Mouse (Mus musculus) intestine, embryonic 15.5 days (tissue): ENCODE measurements around the gene Plppr2. TPM values are rescaled to one million over a fixed set of nuclear protein-coding genes. Genes with fewer than 3 reads are reported as not detected.

ENCODE experiments used
- ATAC-seq: fragments of 200-750 bp; cut with Nextera tagmentation; 2 replicates; pipeline ENCODE4 v1.8.0; 2017; ENCODE audit warnings: moderate TSS enrichment, moderate library complexity
- H3K27ac ChIP-seq: fragments of 300-500 bp; sonication (generic); 2 replicates; pipeline ENCODE4 v1.5.1; 2015; ENCODE audit warnings: mild to moderate bottlenecking, inconsistent platforms
- H3K27me3 ChIP-seq: fragments of 300-500 bp; sonication (generic); replicated peaks from 2 replicates; pipeline ENCODE4 v1.6.1; 2015; ENCODE audit warnings: inconsistent platforms
- H3K36me3 ChIP-seq: fragments of 300-500 bp; sonication (generic); 2 replicates; pipeline ENCODE4 v1.6.1; 2015; ENCODE audit warnings: inconsistent platforms
- H3K4me1 ChIP-seq: fragments of 300-500 bp; sonication (generic); replicated peaks from 2 replicates; pipeline ENCODE4 v1.6.1; 2015; ENCODE audit warnings: inconsistent platforms
- H3K4me2 ChIP-seq: fragments of 300-500 bp; sonication (generic); replicated peaks from 2 replicates; pipeline ENCODE4 v1.6.1; 2015; ENCODE audit warnings: mild to moderate bottlenecking, inconsistent platforms
- H3K4me3 ChIP-seq: fragments of 300-500 bp; sonication (generic); replicated peaks from 2 replicates; pipeline ENCODE4 v1.5.1; 2015; ENCODE audit warnings: inconsistent platforms
- H3K9ac ChIP-seq: fragments of 300-500 bp; sonication (generic); 2 replicates; pipeline ENCODE4 v1.6.1; 2015; ENCODE audit warnings: inconsistent platforms
- H3K9me3 ChIP-seq: fragments of 300-500 bp; sonication (generic); 2 replicates; pipeline ENCODE4 v1.6.1; 2016; ENCODE audit warnings: inconsistent platforms
- WGBS: fragments of 180-500 bp; shearing (Covaris S2); methylation state at CpG from one replicate; pipeline ENCODE4 v1.1.7; 2015; 5-methylcytosine and 5-hydroxymethylcytosine counted together
- polyA plus RNA-seq: library from polyadenylated mRNA; unstranded; fragments of >200 nt; fragmentation: Nextera tagmentation; extraction: Ambion mirVana; gene quantifications from 2 replicates; pipeline ENCODE4 v1.2.1, GENCODE M21; 2015

Gene Plppr2
- polyA plus RNA-seq, 1 experiment from 2014 or later = 7.0 TPM

DNA sequence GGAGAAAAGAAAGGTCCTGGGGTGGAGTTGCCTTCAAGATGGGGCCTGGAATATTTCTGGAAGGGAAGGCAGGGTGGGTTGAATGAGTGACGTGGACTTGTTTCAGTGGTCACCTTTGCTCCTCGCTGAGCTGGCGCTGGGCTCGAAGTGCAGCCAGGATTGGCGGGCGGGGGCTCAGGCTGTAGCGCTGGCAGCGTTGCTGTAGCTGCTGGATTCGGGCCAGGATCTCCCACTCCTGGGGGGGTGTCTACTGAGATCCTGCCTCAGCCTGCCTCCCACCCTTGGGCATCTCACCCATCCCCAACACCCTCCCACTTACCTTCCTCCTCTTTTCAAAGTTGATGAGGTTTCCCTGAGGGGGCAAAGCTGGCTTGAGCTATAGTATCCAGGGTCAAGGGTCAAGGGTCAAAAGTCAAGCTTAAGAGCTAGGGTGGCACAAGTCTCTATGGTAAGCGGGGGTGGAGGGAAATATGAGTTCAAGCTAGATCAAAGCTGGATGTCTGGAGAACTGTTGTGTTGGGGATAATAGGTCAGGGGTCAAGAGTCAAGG, 39.9 kb downstream of the Plppr2 start:
- Histone ChIP-seq H3K4me1 (no peaks in the 10 kb centered on the region), H3K4me3 (no peak overlapping the region), H3K27me3 (no peaks in the 10 kb centered on the region), H3K27ac (no peak overlapping the region), H3K4me2 (no peak overlapping the region), H3K9me3 (no peaks in the 10 kb centered on the region), H3K36me3 (no peaks in the 10 kb centered on the region), H3K9ac (no peak overlapping the region)
- ATAC-seq = no peak
- WGBS = 80% methylated on average over 10 of the region's 10 CpGs

DNA sequence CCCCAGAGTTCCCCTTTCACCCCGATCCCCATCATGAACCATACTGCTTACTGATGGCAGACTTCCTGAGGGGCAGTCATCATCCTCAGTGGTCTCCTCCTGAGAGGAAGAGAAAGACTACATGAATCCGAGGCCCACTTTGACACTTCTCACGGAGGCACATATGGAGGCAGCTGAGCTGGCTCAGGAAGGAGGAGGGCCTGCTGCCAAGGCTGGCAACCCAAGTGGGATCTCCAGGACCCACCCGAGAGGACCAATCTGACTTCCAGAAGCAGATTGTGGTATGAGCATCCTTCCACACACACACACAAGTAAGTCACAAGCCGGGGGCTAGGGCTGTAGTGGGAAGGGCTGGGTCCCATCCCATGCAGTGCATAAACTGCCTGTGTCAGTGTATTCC, 40.5 kb downstream of the Plppr2 start:
- H3K36me3 ChIP-seq = no peaks in the 10 kb centered on the region
- H3K4me3 ChIP-seq = no peak overlapping the region
- 92% methylated on average over 5 of the region's 5 CpGs for WGBS
- no peaks in the 10 kb centered on the region for H3K4me1 ChIP-seq
- H3K27ac ChIP-seq = no peak overlapping the region
- no peaks in the 10 kb centered on the region for H3K9me3 ChIP-seq
- no peak for ATAC-seq
- no peak overlapping the region for H3K4me2 ChIP-seq
- no peaks in the 10 kb centered on the region for H3K27me3 ChIP-seq
- H3K9ac ChIP-seq = no peak overlapping the region

DNA sequence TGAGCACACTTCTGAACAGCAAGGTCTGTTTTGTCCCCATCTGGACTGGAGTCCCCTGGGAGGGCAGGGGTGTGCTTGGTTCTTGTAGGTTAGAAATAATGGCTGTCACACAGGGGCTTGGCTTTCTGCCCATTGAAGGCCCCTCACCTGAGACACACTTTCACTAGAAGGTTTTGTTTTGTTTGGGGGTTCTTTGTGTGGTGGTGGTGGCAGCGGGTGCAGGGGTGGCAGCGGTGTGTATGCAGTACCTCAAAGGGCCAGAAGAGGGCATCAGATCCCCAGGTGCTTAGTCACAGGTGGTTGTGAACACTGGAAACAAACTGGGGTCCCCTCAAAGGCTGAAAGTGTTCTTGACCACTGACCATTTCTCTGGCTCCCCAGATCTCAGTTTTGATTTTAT, 41.1 kb downstream of the Plppr2 start:
- no peaks in the 10 kb centered on the region for H3K9me3 ChIP-seq
- no peaks in the 10 kb centered on the region for H3K36me3 ChIP-seq
- H3K9ac ChIP-seq = no peak overlapping the region
- 29% methylated on average over 2 of the region's 2 CpGs for WGBS
- H3K4me2 ChIP-seq = no peak overlapping the region
- no peaks in the 10 kb centered on the region for H3K27me3 ChIP-seq
- ATAC-seq = no peak
- no peak overlapping the region for H3K4me3 ChIP-seq
- H3K4me1 ChIP-seq = no peaks in the 10 kb centered on the region
- H3K27ac ChIP-seq = no peak overlapping the region

DNA sequence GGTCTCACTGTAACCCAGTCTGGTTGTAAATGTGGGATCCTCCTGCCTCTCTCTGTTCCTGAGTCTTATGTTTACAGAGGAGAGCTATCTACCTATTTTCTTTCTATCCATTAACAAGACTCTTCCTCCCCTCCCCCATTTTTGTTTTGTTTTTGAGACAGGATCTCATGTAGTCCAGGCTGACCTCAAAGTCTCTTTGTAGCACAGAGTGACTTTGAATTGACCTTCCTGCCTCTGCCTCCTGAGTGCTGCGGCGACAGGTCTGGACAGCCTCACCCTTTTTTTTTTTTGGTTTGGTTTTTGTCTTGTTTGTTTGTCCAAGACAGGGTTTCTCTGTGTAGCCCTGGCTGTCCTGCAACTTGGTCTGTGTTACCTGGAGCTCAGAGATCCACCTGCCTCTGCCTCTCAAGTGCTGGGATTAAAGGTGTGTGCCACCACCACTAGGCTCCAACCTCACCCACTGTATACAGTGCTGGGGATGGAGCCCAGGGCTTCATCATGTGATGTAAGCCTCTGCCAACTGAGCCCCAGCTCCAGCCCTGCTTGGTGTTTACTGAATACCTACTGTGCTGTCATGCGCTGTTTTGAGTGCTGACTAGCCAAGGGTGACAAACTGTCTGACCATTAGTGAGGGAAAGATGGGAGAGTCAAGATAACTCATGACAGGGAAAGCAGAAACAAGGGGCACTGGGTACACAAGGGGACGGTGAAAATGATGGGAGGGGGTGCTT, 41.7 kb downstream of the Plppr2 start:
- H3K4me3 ChIP-seq = no peak overlapping the region
- H3K4me1 ChIP-seq = no peaks in the 10 kb centered on the region
- H3K36me3 ChIP-seq = no peaks in the 10 kb centered on the region
- WGBS = 87% methylated on average over 4 of the region's 4 CpGs
- H3K4me2 ChIP-seq = no peak overlapping the region
- H3K27me3 ChIP-seq = no peaks in the 10 kb centered on the region
- H3K27ac ChIP-seq = no peak overlapping the region
- no peak for ATAC-seq
- H3K9me3 ChIP-seq = no peaks in the 10 kb centered on the region
- H3K9ac ChIP-seq = no peak overlapping the region

DNA sequence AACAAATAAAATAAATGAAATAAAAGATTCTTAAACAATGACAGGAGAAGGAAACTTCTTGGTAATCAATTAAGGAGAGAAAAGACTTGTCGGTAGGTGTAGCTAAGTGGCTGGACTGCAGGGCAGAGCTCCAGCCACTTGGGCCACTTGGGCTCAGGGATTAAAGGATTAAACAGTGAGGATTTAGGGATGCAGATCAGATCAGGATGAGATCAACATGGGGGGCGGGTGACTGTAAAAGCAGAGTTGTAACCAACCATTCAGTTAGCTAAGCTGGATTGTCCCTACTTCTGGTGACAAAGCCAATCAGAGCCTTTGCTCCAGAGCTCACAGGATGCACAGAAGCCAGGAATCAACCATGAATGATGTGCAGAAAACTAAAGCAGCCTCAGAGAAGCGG, 47.1 kb downstream of the Plppr2 start:
- no peak for ATAC-seq
- no peak overlapping the region for H3K4me3 ChIP-seq

DNA sequence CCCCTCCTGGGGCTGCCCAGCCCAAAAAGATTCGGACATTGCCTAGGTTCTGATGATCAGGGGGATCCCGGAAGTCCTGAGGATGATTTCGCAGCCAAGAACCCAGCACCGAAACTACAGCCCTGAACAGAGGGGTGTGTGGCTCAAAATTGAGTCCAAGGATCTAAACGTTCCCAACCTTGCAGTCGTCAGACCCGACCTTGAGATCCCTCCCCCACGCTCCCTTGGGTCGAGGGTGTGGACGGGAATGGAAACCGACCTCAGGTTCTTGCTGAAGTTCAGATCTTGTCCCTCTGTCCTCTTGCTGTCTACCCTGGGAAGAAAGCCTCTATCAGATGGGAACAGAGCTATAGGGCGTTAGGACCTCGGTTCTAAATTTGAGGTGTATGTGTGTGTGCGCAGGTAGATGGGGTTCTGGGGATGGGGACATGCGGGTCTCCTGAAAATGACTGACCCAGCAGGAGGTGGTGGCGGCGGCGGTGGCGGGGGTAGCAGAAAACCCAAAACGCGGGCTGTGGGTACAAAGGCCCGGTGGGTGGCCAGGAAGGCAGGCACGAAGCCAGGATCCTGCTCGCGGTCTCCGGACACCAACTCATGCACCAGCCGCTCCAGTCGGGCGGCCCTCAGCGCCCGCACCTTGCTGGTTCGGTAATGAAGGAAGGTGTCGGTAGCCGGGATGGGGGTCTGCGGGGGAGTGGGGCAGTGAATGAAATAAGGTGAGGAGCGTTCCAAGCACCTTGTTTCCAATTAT, 50.9 kb downstream of the Plppr2 start:
- WGBS = 10% methylated on average over 36 of the region's 36 CpGs
- Histone ChIP-seq H3K9me3 (no peaks in the 10 kb centered on the region), H3K27ac (no peak overlapping the region), H3K36me3 (no peaks in the 10 kb centered on the region), H3K4me1 (peaks cover 24% of the 10 kb centered on the region), H3K27me3 (peaks cover 60% of the 10 kb centered on the region), H3K4me3 (peak overlapping the region; percentile 40), H3K9ac (no peak overlapping the region), H3K4me2 (peak overlapping the region; percentile 77)
- ATAC-seq = no peak

More for the DNA sequence above, 47.1 kb downstream of the Plppr2 start:
- H3K4me2 ChIP-seq = no peak overlapping the region
- H3K27me3 ChIP-seq = peaks cover 25% of the 10 kb centered on the region
- H3K36me3 ChIP-seq = no peaks in the 10 kb centered on the region
- no peaks in the 10 kb centered on the region for H3K9me3 ChIP-seq
- 44% methylated on average over 3 of the region's 3 CpGs for WGBS
- H3K27ac ChIP-seq = no peak overlapping the region
- peaks cover 11% of the 10 kb centered on the region for H3K4me1 ChIP-seq
- no peak overlapping the region for H3K9ac ChIP-seq

- peak overlapping the region; percentile 77 for H3K4me2 ChIP-seq
- 2% methylated on average over 32 of the region's 32 CpGs for WGBS
- peak; percentile 48 for ATAC-seq
- H3K27me3 ChIP-seq = peaks cover 63% of the 10 kb centered on the region
- H3K4me3 ChIP-seq = peak overlapping the region; percentile 40
- H3K9ac ChIP-seq = peak overlapping the region; percentile 47
- no peaks in the 10 kb centered on the region for H3K36me3 ChIP-seq
- H3K9me3 ChIP-seq = no peaks in the 10 kb centered on the region
- no peak overlapping the region for H3K27ac ChIP-seq
- peaks cover 24% of the 10 kb centered on the region for H3K4me1 ChIP-seq
Observed at GRCm38 (mm10) chr9:21988421-21989101, 51.7 kb downstream of the Plppr2 start.

- Histone ChIP-seq H3K9me3 (no peaks in the 10 kb centered on the region), H3K4me2 (peak within 1 kb of the TSS; percentile 77), H3K36me3 (no peaks in the 10 kb centered on the region), H3K4me1 (peaks cover 24% of the 10 kb centered on the region), H3K4me3 (peak within 1 kb of the TSS; percentile 40), H3K9ac (peak within 1 kb of the TSS; percentile 47), H3K27me3 (peaks cover 63% of the 10 kb centered on the region), H3K27ac (no peak within 1 kb of the TSS)
- WGBS = 1% methylated on average over 42 of the region's 42 CpGs
- peak; percentile 67 for ATAC-seq
Observed at GRCm38 (mm10) chr9:21989230-21990110, 52.6 kb downstream of the Plppr2 start, which contains the start of gene Rgl3. Rgl3 (minus strand) TSS chr9:21989446.

GRCm38 (mm10) chr9:21992227-21992626, 55.4 kb downstream of the Plppr2 start:
- H3K9me3 ChIP-seq = no peaks in the 10 kb centered on the region
- H3K4me2 ChIP-seq = no peak overlapping the region
- H3K36me3 ChIP-seq = no peaks in the 10 kb centered on the region
- no peak for ATAC-seq
- H3K9ac ChIP-seq = no peak overlapping the region
- H3K27me3 ChIP-seq = peaks cover 54% of the 10 kb centered on the region
- H3K27ac ChIP-seq = no peak overlapping the region
- H3K4me1 ChIP-seq = peaks cover 24% of the 10 kb centered on the region
- H3K4me3 ChIP-seq = no peak overlapping the region
- 69% methylated on average over 4 of the region's 4 CpGs for WGBS

GRCm38 (mm10) chr9:21996178-21996867, 59.5 kb downstream of the Plppr2 start:
- Histone ChIP-seq H3K27me3 (peaks cover 13% of the 10 kb centered on the region), H3K9ac (no peak overlapping the region), H3K4me2 (no peak overlapping the region), H3K4me3 (no peak overlapping the region), H3K4me1 (no peaks in the 10 kb centered on the region), H3K9me3 (no peaks in the 10 kb centered on the region), H3K36me3 (no peaks in the 10 kb centered on the region), H3K27ac (no peak overlapping the region)
- WGBS = 69% methylated on average over 3 of the region's 3 CpGs
- no peak for ATAC-seq
